Mouse (Mus musculus) CD4-positive, CD25-positive, alpha-beta regulatory T cell, adult 4 months (primary cell): ENCODE data around the gene 4930407I10Rik. TPM values are rescaled to one million over a fixed set of nuclear protein-coding genes. Genes with fewer than 3 reads are reported as not detected.

Experiments used
- ATAC-seq: one replicate; pipeline ENCODE4 v1.8.0; 2017
- polyA plus RNA-seq, 2 experiments: library from polyadenylated mRNA; unstranded; fragments of 100-300 nt; shearing (Covaris generic); gene quantifications; one replicate each; pipeline ENCODE4 v1.2.1; 2017

Gene 4930407I10Rik
- polyA plus RNA-seq, 2 experiments from 2014 or later = not detected

GRCm38 (mm10) chr15:82063909-82064308 is 5.0 kb downstream of the 4930407I10Rik start:
- ATAC-seq = no peak

- peak; percentile 39 for ATAC-seq
These were observed 6.6 kb downstream of the 4930407I10Rik start for GRCm38 (mm10) chr15:82065511-82065910.

GRCm38 (mm10) chr15:82069898-82070297 is 10.9 kb downstream of the 4930407I10Rik start, which contains the start of gene Mei1:
Gene Mei1 (plus strand): TSS chr15:82069996.
- ATAC-seq = no peak

- no peak for ATAC-seq
These were observed 13.0 kb downstream of the 4930407I10Rik start for GRCm38 (mm10) chr15:82071816-82072469.

- no peak for ATAC-seq
These were observed 14.5 kb downstream of the 4930407I10Rik start for GRCm38 (mm10) chr15:82073490-82073889.

- no peak for ATAC-seq
These were observed 20.9 kb downstream of the 4930407I10Rik start for GRCm38 (mm10) chr15:82079883-82080282.

GRCm38 (mm10) chr15:82081161-82081560 is 22.2 kb downstream of the 4930407I10Rik start:
- ATAC-seq = no peak

- ATAC-seq = no peak
These were observed 26.7 kb downstream of the 4930407I10Rik start for GRCm38 (mm10) chr15:82085606-82086005.

- ATAC-seq = no peak
These were observed 27.2 kb downstream of the 4930407I10Rik start for GRCm38 (mm10) chr15:82086131-82086530.

- ATAC-seq = no peak
These were observed 28.3 kb downstream of the 4930407I10Rik start for GRCm38 (mm10) chr15:82087266-82087665.

GRCm38 (mm10) chr15:82091061-82091460 is 32.1 kb downstream of the 4930407I10Rik start:
- no peak for ATAC-seq

- ATAC-seq = no peak
These were observed 48.1 kb downstream of the 4930407I10Rik start for GRCm38 (mm10) chr15:82106953-82107555.

Other genes starting within 250 kb of the 4930407I10Rik start
- 10 to 100 TPM; 37.2 to 42.7 TPM for gene Tob2, start 200.4 kb upstream of the 4930407I10Rik start, polyA plus RNA-seq
- 100 to 1,000 TPM in 1 of 2 experiments, 10 to 100 TPM in 1; 89.8 to 111 TPM for gene Phf5a, start 187.2 kb upstream of the 4930407I10Rik start, polyA plus RNA-seq
- 100 to 1,000 TPM in 1 of 2 experiments, 10 to 100 TPM in 1; 94.3 to 166 TPM for gene Aco2, start 186.8 kb upstream of the 4930407I10Rik start, polyA plus RNA-seq
- gene Polr3h, start 132.9 kb upstream of the 4930407I10Rik start, polyA plus RNA-seq = 10 to 100 TPM; 22.0 to 26.3 TPM
- gene Csdc2, start 122.4 kb upstream of the 4930407I10Rik start, polyA plus RNA-seq = not detected
- 10 to 100 TPM; 11.4 to 14.4 TPM for gene Pmm1, start 98.2 kb upstream of the 4930407I10Rik start, polyA plus RNA-seq
- not detected for gene 1700029P11Rik, start 78.6 kb upstream of the 4930407I10Rik start, polyA plus RNA-seq
- gene Xrcc6, start 71.3 kb upstream of the 4930407I10Rik start, polyA plus RNA-seq = 10 to 100 TPM; 56.5 to 73.1 TPM
- 10 to 100 TPM in 1 of 2 experiments, 1 to 10 TPM in 1; 7.8 to 10.2 TPM for gene Desi1, start 25.3 kb upstream of the 4930407I10Rik start, polyA plus RNA-seq
- gene Snu13, start 11.6 kb upstream of the 4930407I10Rik start, polyA plus RNA-seq = 100 to 1,000 TPM; 175 to 178 TPM
- not detected for gene Mei1, start 10.8 kb downstream of the 4930407I10Rik start, polyA plus RNA-seq
- 10 to 100 TPM; 18.5 to 26.0 TPM for gene Ccdc134, start 68.8 kb downstream of the 4930407I10Rik start, polyA plus RNA-seq
- gene Srebf2, start 88.0 kb downstream of the 4930407I10Rik start, polyA plus RNA-seq = 10 to 100 TPM; 32.2 to 56.0 TPM
- gene Shisa8, start 153.7 kb downstream of the 4930407I10Rik start, polyA plus RNA-seq = not detected
- gene Tnfrsf13c, start 165.2 kb downstream of the 4930407I10Rik start, polyA plus RNA-seq = 10 to 100 TPM in 1 of 2 experiments, 1 to 10 TPM in 1; 2.2 to 10.5 TPM
- 10 to 100 TPM in 1 of 2 experiments, 1 to 10 TPM in 1; 6.7 to 18.5 TPM for gene Cenpm, start 185.6 kb downstream of the 4930407I10Rik start, polyA plus RNA-seq
- gene 1500009C09Rik, start 193.2 kb downstream of the 4930407I10Rik start, polyA plus RNA-seq = not detected
- gene Sept3, start 215.7 kb downstream of the 4930407I10Rik start, polyA plus RNA-seq = not detected
- gene Wbp2nl, start 239.8 kb downstream of the 4930407I10Rik start, polyA plus RNA-seq = not detected